Mouse (Mus musculus): Measurements from ENCODE around the gene Kmt2a. TPM values are rescaled to one million over a fixed set of nuclear protein-coding genes. Genes with fewer than 3 reads are reported as not detected.

Kmt2a gene
- polyA plus RNA-seq (2014; fragmentation: Nextera tagmentation; extraction: Ambion mirVana), result 9.6 and 10.4 TPM in 2 replicates

DNA sequence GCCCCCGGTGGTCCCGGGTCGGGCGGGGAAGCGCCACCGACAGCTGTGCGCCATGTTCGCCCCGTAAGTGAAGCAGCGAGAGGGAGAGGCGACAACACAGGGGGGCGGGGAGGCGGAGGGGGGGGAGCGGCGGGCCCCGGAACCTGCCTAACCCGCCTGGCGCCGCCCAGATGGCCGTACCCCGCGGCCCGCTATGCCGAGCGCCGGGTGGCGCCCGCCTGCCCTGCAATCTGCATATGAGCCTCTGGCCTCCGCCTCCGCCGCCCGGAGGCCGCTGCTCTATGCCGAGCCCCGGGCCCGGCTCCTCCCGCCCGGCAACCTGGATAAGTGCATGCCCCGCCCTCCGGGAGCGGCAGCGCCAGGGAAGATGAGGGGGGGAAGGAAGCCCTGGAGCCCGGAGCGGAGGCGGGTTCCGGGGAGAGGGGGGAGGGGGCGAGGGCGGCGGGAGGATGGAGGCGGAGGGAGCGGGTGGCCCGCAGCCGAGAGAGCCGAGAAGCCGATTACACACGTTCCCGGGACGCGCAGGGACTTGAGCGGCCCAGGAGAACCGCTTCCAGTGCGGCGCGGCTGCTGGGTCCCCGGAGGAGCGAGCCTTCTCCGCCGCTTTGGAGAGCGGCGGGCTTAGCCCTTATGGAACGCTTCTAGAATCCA, at the start of gene Kmt2a:
Gene Kmt2a, minus strand, starts transcription at position 76 of the 651 bp plus-strand sequence.
- Histone ChIP-seq H3K9me3 (ENCODE audit: control insufficient read depth, low read length) (no peaks in the 10 kb centered on the region), H3K36me3 (ENCODE audit: control insufficient read depth, insufficient read depth, low read length) (no peaks in the 10 kb centered on the region; the same call in 1 of the 2 replicates), H3K4me2 (ENCODE audit: low read length) (peak within 1 kb of the TSS; percentile 100), H3K4me1 (ENCODE audit: control insufficient read depth in 2 of 2, insufficient read depth in 2 of 2, low read length in 2 of 2) (peaks cover 14 to 25% of the 10 kb centered on the region in 2 experiments; a peak in 3 of 4 replicates), H3K4me3 (ENCODE audit: control insufficient read depth in 1 of 2, insufficient read depth in 1 of 2, low read depth in 1 of 2, low read length in 2 of 2) (peak within 1 kb of the TSS; percentile 96 to 99), H3K27me3 (ENCODE audit: control insufficient read depth, insufficient read depth, low read length) (no peaks in the 10 kb centered on the region), H3K27ac (replicated peaks in 1 of 2; ENCODE audit: control insufficient read depth in 1 of 2, insufficient read depth in 1 of 2, low read depth in 2 of 2, low read length in 2 of 2) (peak within 1 kb of the TSS; percentile 95 to 97), H3K9ac (ENCODE audit: low read length) (peak within 1 kb of the TSS; percentile 97)
- 1% methylated on average over 44 of the region's 71 CpGs for WGBS
- peak; percentile 88 for ATAC-seq (ENCODE audit: insufficient number of reproducible peaks, insufficient read depth, low FRiP score, low read depth)

DNA sequence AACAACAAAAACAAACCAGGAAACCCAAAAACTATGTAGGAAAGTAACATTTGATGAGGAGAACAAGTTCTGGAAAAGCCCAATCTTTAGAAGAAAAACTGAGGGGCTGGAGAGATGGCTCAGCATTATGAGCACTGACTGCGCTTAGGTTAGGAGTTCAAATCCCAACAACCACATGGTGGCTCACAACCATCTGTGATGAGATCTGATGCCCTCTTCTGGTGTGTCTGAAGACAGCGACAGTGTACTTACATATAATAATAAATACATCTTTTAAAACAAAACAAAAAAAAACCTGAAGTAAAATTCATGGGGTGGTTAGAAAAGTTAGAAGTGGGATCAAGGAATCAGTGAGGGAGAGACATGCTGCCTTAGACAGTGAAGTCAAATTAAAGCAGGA, 40.4 kb upstream of the Kmt2a start:
- Histone ChIP-seq H3K4me3 (ENCODE audit: control insufficient read depth in 1 of 2, insufficient read depth in 1 of 2, low read depth in 1 of 2, low read length in 2 of 2) (peak overlapping the region in 1 of 2 experiments; percentile 88; a peak in 2 of 4 replicates), H3K4me1 (ENCODE audit: control insufficient read depth in 2 of 2, insufficient read depth in 2 of 2, low read length in 2 of 2) (peaks cover 0 to 7% of the 10 kb centered on the region in 2 experiments; a peak in 2 of 4 replicates), H3K36me3 (ENCODE audit: control insufficient read depth, insufficient read depth, low read length) (peaks cover 8% of the 10 kb centered on the region; the same call in 1 of the 2 replicates), H3K9me3 (ENCODE audit: control insufficient read depth, low read length) (no peaks in the 10 kb centered on the region), H3K27ac (replicated peaks in 1 of 2; ENCODE audit: control insufficient read depth in 1 of 2, insufficient read depth in 1 of 2, low read depth in 2 of 2, low read length in 2 of 2) (peak overlapping the region in 1 of 2 experiments; percentile 87; a peak in 2 of 4 replicates), H3K27me3 (ENCODE audit: control insufficient read depth, insufficient read depth, low read length) (no peaks in the 10 kb centered on the region), H3K4me2 (ENCODE audit: low read length) (peak overlapping the region; percentile 71), H3K9ac (ENCODE audit: low read length) (peak overlapping the region; percentile 90)
- ATAC-seq (ENCODE audit: insufficient number of reproducible peaks, insufficient read depth, low FRiP score, low read depth), result no peak
- WGBS, result 65% methylated on average over 2 of the region's 2 CpGs

DNA sequence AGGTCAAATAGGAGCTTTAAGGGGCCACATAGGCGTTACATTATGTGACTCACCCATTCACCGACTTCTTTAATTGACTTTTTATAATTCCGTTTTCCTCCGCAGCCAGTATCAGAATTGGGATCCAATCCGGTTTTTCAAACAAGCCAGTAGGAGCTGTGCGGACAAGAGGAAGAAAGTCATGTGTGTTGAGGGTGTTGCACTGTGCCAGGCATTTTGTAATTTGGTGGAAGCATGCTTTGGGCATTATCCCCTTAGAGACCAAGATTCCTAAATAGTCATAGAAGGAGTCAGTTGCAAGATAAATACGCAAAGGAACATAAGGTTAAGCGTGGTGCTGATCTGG, 40.0 kb upstream of the Kmt2a start:
- Histone ChIP-seq H3K4me1 (ENCODE audit: control insufficient read depth in 2 of 2, insufficient read depth in 2 of 2, low read length in 2 of 2) (peaks cover 0 to 7% of the 10 kb centered on the region in 2 experiments; a peak in 2 of 4 replicates), H3K9me3 (ENCODE audit: control insufficient read depth, low read length) (no peaks in the 10 kb centered on the region), H3K27me3 (ENCODE audit: control insufficient read depth, insufficient read depth, low read length) (no peaks in the 10 kb centered on the region), H3K4me2 (ENCODE audit: low read length) (peak overlapping the region; percentile 71), H3K4me3 (ENCODE audit: control insufficient read depth in 1 of 2, insufficient read depth in 1 of 2, low read depth in 1 of 2, low read length in 2 of 2) (peak overlapping the region; percentile 44 to 88), H3K27ac (replicated peaks in 1 of 2; ENCODE audit: control insufficient read depth in 1 of 2, insufficient read depth in 1 of 2, low read depth in 2 of 2, low read length in 2 of 2) (peak overlapping the region; percentile 87 to 88), H3K36me3 (ENCODE audit: control insufficient read depth, insufficient read depth, low read length) (peaks cover 6% of the 10 kb centered on the region; the same call in 1 of the 2 replicates), H3K9ac (ENCODE audit: low read length) (peak overlapping the region; percentile 90)
- peak; percentile 65; the same call in 1 of the 2 replicates for ATAC-seq (ENCODE audit: insufficient number of reproducible peaks, insufficient read depth, low FRiP score, low read depth)
- WGBS, result 1% methylated on average over 8 of the region's 8 CpGs

- under 1% methylated on average over 48 of the region's 48 CpGs for WGBS
- Histone ChIP-seq H3K9ac (ENCODE audit: low read length) (peak within 1 kb of the TSS; percentile 90), H3K9me3 (ENCODE audit: control insufficient read depth, low read length) (no peaks in the 10 kb centered on the region), H3K27me3 (ENCODE audit: control insufficient read depth, insufficient read depth, low read length) (no peaks in the 10 kb centered on the region), H3K4me2 (ENCODE audit: low read length) (peak within 1 kb of the TSS; percentile 71), H3K4me1 (ENCODE audit: control insufficient read depth in 2 of 2, insufficient read depth in 2 of 2, low read length in 2 of 2) (peaks cover 0 to 7% of the 10 kb centered on the region in 2 experiments; a peak in 2 of 4 replicates), H3K36me3 (ENCODE audit: control insufficient read depth, insufficient read depth, low read length) (peaks cover under 1% of the 10 kb centered on the region; the same call in 1 of the 2 replicates), H3K4me3 (ENCODE audit: control insufficient read depth in 1 of 2, insufficient read depth in 1 of 2, low read depth in 1 of 2, low read length in 2 of 2) (peak within 1 kb of the TSS; percentile 88 to 91), H3K27ac (replicated peaks in 1 of 2; ENCODE audit: control insufficient read depth in 1 of 2, insufficient read depth in 1 of 2, low read depth in 2 of 2, low read length in 2 of 2) (peak within 1 kb of the TSS; percentile 87 to 88)
- peak; percentile 86 for ATAC-seq (ENCODE audit: insufficient number of reproducible peaks, insufficient read depth, low FRiP score, low read depth)
Measured at GRCm38 (mm10) chr9:44920374-44921122, 39.5 kb upstream of the Kmt2a start, which contains the start of gene Atp5l. TSS of gene Atp5l (minus strand) at chr9:44920742.

DNA sequence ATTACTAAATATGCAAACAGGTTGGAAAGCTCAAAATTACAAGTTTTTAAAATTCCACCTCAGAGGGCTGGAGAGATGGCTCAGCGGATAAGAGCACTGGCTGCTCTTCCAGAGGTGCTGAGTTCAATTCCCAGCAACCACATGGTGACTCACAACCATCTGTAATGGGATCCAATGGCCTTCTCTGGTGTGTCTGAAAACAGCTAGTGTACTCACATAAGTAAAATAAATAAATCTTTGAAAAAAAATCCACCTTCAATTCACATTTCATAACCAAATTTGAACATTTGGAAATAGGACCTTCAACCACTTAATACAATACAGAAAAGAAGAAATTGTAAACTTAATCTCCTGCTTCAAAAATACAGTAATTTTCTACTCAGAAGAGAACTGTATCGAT, 38.5 kb upstream of the Kmt2a start:
- Histone ChIP-seq H3K9ac (ENCODE audit: low read length) (peak overlapping the region; percentile 90), H3K4me3 (ENCODE audit: control insufficient read depth in 1 of 2, insufficient read depth in 1 of 2, low read depth in 1 of 2, low read length in 2 of 2) (peak overlapping the region; percentile 88 to 91), H3K4me1 (ENCODE audit: control insufficient read depth in 2 of 2, insufficient read depth in 2 of 2, low read length in 2 of 2) (peaks cover 0 to 15% of the 10 kb centered on the region in 2 experiments; a peak in 3 of 4 replicates), H3K4me2 (ENCODE audit: low read length) (peak overlapping the region; percentile 71), H3K9me3 (ENCODE audit: control insufficient read depth, low read length) (no peaks in the 10 kb centered on the region), H3K36me3 (ENCODE audit: control insufficient read depth, insufficient read depth, low read length) (no peaks in the 10 kb centered on the region), H3K27ac (replicated peaks in 1 of 2; ENCODE audit: control insufficient read depth in 1 of 2, insufficient read depth in 1 of 2, low read depth in 2 of 2, low read length in 2 of 2) (peak overlapping the region in 1 of 2 experiments; percentile 87; a peak in 2 of 4 replicates), H3K27me3 (ENCODE audit: control insufficient read depth, insufficient read depth, low read length) (no peaks in the 10 kb centered on the region)
- WGBS, result 29% methylated on average over 2 of the region's 2 CpGs
- ATAC-seq (ENCODE audit: insufficient number of reproducible peaks, insufficient read depth, low FRiP score, low read depth), result no peak

DNA sequence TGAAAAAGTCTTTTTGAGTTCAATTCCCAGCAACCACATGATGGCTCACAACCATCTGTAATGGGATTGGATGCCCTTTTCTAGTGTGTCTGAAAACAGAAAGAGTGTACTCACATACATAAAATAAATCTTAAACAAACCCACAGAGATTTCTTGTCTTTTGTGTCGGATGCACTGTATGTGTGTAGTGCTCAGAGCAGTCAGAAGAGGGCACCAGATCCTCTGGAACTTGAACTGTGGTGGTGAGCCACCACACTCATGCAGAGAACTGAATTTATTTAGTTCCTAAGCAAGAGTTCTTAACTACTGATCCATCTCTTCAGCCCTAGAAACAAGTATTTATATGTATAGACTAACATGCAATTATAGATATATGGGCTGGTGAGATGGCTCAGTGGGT, 35.1 kb upstream of the Kmt2a start:
- 66% methylated on average over 1 of the region's 1 CpGs for WGBS
- Histone ChIP-seq H3K9ac (ENCODE audit: low read length) (no peak overlapping the region), H3K4me2 (ENCODE audit: low read length) (no peak overlapping the region)

DNA sequence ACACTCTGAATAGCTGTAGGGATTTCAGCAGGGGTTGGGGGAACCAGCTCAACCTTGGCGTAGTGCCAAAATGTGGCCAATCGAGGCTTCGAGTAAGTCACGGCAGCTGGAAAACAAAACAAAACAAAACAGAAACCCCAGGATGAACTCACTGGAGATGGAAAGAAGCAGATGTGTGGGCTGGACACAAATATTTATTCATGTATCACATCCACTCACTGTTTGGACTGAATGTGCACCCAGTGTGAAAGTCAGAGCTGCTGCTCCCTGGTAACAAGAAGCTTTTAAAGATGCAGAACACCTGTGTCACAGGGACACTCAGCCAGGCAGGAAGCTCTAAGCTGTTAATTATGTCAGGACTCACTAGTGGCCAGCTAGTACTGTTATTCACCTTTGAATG, 33.6 kb upstream of the Kmt2a start:
- H3K4me3 ChIP-seq (ENCODE audit: control insufficient read depth in 1 of 2, insufficient read depth in 1 of 2, low read depth in 1 of 2, low read length in 2 of 2), result no peak overlapping the region
- no peak overlapping the region for H3K9ac ChIP-seq (ENCODE audit: low read length)
- WGBS, result 18% methylated on average over 4 of the region's 4 CpGs
- ATAC-seq (ENCODE audit: insufficient number of reproducible peaks, insufficient read depth, low FRiP score, low read depth), result no peak
- no peak overlapping the region for H3K4me2 ChIP-seq (ENCODE audit: low read length)
- H3K27me3 ChIP-seq (ENCODE audit: control insufficient read depth, insufficient read depth, low read length), result no peaks in the 10 kb centered on the region
- H3K27ac ChIP-seq (replicated peaks in 1 of 2; ENCODE audit: control insufficient read depth in 1 of 2, insufficient read depth in 1 of 2, low read depth in 2 of 2, low read length in 2 of 2), result no peak overlapping the region
- no peaks in the 10 kb centered on the region for H3K9me3 ChIP-seq (ENCODE audit: control insufficient read depth, low read length)
- H3K36me3 ChIP-seq (ENCODE audit: control insufficient read depth, insufficient read depth, low read length), result peaks cover 46% of the 10 kb centered on the region
- peaks cover 0 to 16% of the 10 kb centered on the region in 2 experiments; a peak in 3 of 4 replicates for H3K4me1 ChIP-seq (ENCODE audit: control insufficient read depth in 2 of 2, insufficient read depth in 2 of 2, low read length in 2 of 2)

More for the DNA sequence above, 35.1 kb upstream of the Kmt2a start:
- no peak overlapping the region for H3K27ac ChIP-seq (replicated peaks in 1 of 2; ENCODE audit: control insufficient read depth in 1 of 2, insufficient read depth in 1 of 2, low read depth in 2 of 2, low read length in 2 of 2)
- H3K9me3 ChIP-seq (ENCODE audit: control insufficient read depth, low read length), result no peaks in the 10 kb centered on the region
- ATAC-seq (ENCODE audit: insufficient number of reproducible peaks, insufficient read depth, low FRiP score, low read depth), result no peak
- H3K27me3 ChIP-seq (ENCODE audit: control insufficient read depth, insufficient read depth, low read length), result no peaks in the 10 kb centered on the region
- H3K36me3 ChIP-seq (ENCODE audit: control insufficient read depth, insufficient read depth, low read length), result peaks cover 32% of the 10 kb centered on the region
- peaks cover 0 to 16% of the 10 kb centered on the region in 2 experiments; a peak in 3 of 4 replicates for H3K4me1 ChIP-seq (ENCODE audit: control insufficient read depth in 2 of 2, insufficient read depth in 2 of 2, low read length in 2 of 2)
- no peak overlapping the region for H3K4me3 ChIP-seq (ENCODE audit: control insufficient read depth in 1 of 2, insufficient read depth in 1 of 2, low read depth in 1 of 2, low read length in 2 of 2)
